Mouse (Mus musculus) lung, adult 2 months (tissue): ENCODE data around the gene Apbb2.

ENCODE experiments used
- CTCF ChIP-seq: fragments of 200-500 bp; IDR thresholded peaks from 2 replicates; pipeline ENCODE4 v1.5.1; 2011; ENCODE audit warnings: mild to moderate bottlenecking, low read length, control low read depth; ENCODE audit not compliant: insufficient read depth
- POLR2A ChIP-seq: fragments of 200-500 bp; IDR thresholded peaks from 2 replicates; pipeline ENCODE4 v1.6.1; 2011; ENCODE audit warnings: low read depth, mild to moderate bottlenecking, control low read depth, low read length, borderline replicate concordance; ENCODE audit errors: extremely low read depth

GRCm38 (mm10) chr5:66378968-66379367, 239.6 kb downstream of the Apbb2 start:
- TF ChIP-seq POLR2A (no peak), CTCF (no peak)
